Mouse (Mus musculus): Measurements from ENCODE around the gene Pdcd1. TPM values are rescaled to one million over a fixed set of nuclear protein-coding genes. Genes with fewer than 3 reads are reported as not detected.
"Not testable (repeated sequence)": the region's sequence is repeated elsewhere in the genome, so short reads cannot be mapped to it uniquely, and the experiment has no call there.

Gene Pdcd1
- 0.12 and 0.13 TPM in 2 replicates for polyA plus RNA-seq (2012; rRNA removed)

- DNase-seq (ENCODE audit: extremely low spot score in 1 of 2, low spot score in 1 of 2): no peak
Measured at GRCm38 (mm10) chr1:94052373-94052772, at the start of gene Pdcd1. Gene Pdcd1 (minus strand): TSS chr1:94052553.

GRCm38 (mm10) chr1:94091788-94092187 is 39.4 kb upstream of the Pdcd1 start:
- DNase-seq (ENCODE audit: extremely low spot score in 1 of 2, low spot score in 1 of 2): no peak

- DNase-seq (ENCODE audit: extremely low spot score in 1 of 2, low spot score in 1 of 2): no peak
Measured at GRCm38 (mm10) chr1:94086311-94086898, 34.1 kb upstream of the Pdcd1 start.

DNA sequence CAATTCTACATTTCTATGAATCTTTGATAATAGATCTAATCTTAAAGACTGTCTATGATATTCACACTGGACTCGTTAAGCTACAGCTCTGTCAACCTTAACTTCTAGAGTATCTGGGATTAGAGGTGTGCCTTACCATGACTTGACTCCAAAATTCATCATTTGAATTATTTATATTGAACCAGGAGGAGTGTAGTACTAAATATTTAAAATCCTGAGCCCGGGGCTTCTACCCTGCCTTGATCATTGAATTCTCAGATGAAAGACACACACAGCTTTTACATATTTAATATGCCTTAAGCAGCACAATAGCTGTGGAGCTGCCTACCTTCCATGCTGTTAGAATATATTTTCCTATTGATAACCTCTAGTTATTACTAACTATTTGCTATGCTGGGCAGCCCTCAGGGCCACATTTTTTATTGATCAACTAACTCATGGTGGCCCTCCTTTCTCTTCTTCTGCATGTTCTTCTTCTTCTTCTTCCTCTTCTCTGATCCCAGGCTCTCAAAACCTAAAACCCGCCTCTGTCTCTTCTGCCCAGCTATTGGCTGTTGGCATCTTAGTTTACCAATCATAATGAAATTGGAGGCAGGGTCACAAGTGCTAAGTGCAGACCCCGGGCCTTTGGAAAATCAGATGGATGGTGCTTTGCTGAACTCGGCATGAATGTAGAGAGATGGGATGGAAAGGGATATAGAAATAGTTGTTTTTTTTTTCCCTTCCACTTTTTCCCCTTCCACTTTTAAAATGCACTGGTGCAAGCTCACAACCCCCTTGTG is 33.2 kb upstream of the Pdcd1 start:
- DNase-seq (ENCODE audit: extremely low spot score in 1 of 2, low spot score in 1 of 2): no peak

DNA sequence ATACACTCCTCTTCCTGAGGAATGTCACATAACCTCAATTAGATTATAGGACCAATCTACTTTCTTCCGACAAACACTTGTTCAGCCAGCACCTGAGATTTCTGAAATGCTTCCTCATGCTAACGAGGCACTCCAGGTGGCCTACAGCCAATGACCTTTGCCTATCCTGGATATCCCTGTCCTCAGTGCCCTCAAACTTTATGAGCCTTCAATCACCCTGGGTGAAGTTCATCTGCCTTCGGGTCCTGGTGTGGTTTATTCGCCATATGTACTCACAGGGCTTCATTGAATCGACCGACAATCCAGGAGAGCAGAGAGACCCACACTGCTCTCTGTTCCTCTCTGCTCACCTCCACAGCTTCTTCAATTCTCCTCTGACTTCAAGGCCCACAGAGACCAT is 29.4 kb upstream of the Pdcd1 start:
- no peak for DNase-seq (ENCODE audit: extremely low spot score in 1 of 2, low spot score in 1 of 2)

DNA sequence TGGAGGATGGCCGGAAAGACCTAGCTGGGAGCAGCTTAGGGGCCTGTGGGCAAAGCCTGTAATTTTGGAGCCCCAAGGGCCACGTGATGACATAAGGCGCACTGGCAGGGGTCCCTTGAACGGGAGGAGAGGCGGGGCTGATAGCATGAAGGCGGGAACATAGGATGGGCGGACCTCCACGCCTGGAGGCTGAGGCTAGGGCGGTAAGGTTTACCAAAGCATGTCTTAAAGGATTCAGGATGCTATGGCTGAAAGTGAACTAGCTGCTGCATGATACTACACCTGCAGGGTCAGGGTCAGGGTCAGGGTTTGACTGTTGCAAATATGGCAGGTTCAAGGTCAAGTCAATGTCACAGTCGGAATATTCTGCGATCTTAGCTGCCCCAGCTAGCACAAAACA is 28.8 kb upstream of the Pdcd1 start:
- DNase-seq (ENCODE audit: extremely low spot score in 1 of 2, low spot score in 1 of 2): no peak

- DNase-seq (ENCODE audit: extremely low spot score in 1 of 2, low spot score in 1 of 2): no peak
Measured at GRCm38 (mm10) chr1:94080718-94081117, 28.4 kb upstream of the Pdcd1 start.

DNA sequence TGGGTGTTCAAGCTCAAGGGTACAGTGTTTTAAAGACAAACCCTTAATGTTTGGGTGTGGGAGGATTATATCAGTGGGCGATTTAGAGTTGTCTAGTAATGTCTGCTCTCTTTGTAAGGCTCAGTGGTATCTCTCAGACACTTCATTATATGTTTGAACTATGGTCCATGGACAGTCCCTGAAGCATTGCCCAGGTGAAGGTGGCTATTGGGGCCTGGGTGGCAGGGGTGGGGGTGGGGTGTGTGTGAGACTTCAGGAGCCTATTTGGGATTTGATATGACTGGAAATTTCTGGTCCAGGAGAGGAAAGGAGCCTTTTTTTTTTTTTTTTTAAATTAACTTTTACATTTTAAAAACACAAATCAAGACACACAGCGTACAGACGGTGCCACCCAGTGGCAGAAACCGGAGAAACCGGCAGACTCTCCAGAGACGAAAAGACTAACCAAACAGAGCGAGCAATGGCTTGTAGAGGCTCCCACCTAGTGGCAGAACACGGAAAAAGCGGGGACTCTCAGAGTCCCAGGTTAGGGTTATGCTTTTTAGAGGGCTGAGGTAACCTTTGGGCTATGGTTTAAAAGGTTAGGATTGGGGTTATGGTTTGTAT is 26.6 kb upstream of the Pdcd1 start:
- peak; percentile 75 to 97 for DNase-seq (ENCODE audit: extremely low spot score in 1 of 2, low spot score in 1 of 2)

DNA sequence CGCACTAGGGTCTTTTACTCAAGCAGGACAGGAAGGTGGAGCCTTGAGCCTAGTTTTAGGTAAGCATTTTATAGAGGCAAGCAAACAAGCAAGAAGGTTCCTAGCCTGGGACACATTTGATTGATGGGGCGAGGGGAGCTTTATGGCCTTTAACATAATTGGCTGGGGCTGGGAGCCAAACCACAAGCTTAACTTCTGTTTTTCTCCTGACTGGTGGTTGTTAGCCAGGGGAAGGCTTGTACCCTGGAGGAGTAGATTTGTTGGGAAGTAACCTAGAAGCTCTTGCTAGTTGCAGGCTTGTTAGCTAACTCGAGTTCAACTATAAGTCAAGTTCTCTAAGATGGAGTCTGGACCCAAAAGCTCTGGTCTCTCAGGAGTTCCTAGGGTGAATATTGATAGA is 26.0 kb upstream of the Pdcd1 start:
- no peak for DNase-seq (ENCODE audit: extremely low spot score in 1 of 2, low spot score in 1 of 2)

DNA sequence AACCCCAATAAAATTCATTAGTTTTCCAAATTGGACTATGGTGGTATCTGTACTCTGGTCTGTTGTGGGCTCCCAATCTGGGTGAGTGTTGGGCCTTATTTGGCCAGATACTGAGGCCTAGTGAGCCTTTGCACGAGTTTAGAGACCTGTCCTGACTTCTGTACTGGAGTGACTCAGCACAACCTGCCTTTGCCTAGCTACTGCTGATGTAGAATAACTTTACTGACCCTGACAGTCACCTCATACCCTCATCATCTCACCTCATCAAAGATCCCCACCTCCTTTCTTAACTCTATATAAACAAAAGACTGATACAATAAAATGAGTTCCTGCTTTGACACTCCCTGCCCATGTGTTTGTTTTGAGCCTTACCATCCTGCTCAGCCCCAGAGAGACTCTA is 24.3 kb upstream of the Pdcd1 start:
- DNase-seq (ENCODE audit: extremely low spot score in 1 of 2, low spot score in 1 of 2): no peak

DNA sequence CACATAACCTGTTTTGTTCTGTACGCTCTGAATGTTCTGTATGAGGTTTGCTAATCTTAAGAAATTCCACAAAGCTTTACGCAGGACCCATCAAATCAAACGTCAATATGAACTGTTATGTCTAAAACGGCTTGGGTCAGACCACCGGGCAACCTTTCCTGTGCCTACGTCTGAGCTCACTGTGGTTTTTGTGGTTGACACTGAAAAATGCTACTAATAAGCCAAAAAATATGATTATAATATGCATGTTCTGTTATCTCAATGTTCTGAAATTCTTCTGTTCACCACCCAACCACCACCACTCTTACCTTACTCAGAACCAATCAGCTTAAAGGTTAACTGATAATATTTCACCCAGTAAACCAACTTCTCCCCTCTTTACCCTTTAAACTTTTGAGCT is 22.4 kb upstream of the Pdcd1 start:
- no peak for DNase-seq (ENCODE audit: extremely low spot score in 1 of 2, low spot score in 1 of 2)

- not testable (repeated sequence) for DNase-seq (ENCODE audit: extremely low spot score in 1 of 2, low spot score in 1 of 2)
Measured at GRCm38 (mm10) chr1:94058281-94058680, 5.9 kb upstream of the Pdcd1 start.

- no peak for DNase-seq (ENCODE audit: extremely low spot score in 1 of 2, low spot score in 1 of 2)
Measured at GRCm38 (mm10) chr1:94057401-94057800, 5.0 kb upstream of the Pdcd1 start.

GRCm38 (mm10) chr1:94055966-94056365 is 3.6 kb upstream of the Pdcd1 start:
- no peak for DNase-seq (ENCODE audit: extremely low spot score in 1 of 2, low spot score in 1 of 2)

GRCm38 (mm10) chr1:94054481-94054880 is 2.1 kb upstream of the Pdcd1 start:
- DNase-seq (ENCODE audit: extremely low spot score in 1 of 2, low spot score in 1 of 2): no peak

DNA sequence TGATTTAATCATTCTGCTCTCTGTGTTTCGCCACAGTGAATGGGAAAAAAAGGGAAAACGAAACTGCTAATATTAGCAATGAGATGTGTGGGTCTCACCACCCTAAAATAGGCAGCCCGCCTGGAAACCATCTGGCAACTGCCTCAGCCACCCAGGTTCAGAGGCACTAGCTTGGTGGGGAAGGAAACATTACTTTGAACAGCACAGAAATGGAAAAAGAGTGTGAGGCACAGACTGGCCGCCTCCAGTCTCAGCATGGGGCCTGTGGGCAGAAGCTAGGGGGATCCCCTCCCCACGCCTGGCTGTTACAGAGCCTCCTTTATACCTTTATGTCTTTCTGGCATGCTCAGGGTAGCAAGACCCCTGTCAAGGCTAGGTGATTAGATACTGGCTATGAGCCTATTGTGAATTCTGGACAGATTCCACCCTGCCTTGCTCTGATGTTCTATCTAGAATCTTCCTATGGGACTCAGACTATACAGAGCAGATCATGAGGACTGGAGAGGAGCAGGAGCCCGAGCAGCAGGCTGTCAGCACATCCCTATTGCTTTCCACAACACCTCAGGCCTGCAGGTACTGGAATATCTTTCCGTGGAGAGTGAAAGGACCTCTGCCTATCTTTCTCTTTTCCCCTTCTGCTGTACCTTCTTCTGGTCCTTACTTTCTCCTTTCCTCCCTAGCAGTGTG is 1.3 kb upstream of the Pdcd1 start:
- peak; percentile 87 to 89 for DNase-seq (ENCODE audit: extremely low spot score in 1 of 2, low spot score in 1 of 2)

- DNase-seq (ENCODE audit: extremely low spot score in 1 of 2, low spot score in 1 of 2): no peak
Measured at GRCm38 (mm10) chr1:94051104-94051503, 1.2 kb downstream of the Pdcd1 start.

- no peak for DNase-seq (ENCODE audit: extremely low spot score in 1 of 2, low spot score in 1 of 2)
Measured at GRCm38 (mm10) chr1:94046544-94046943, 5.8 kb downstream of the Pdcd1 start.

DNA sequence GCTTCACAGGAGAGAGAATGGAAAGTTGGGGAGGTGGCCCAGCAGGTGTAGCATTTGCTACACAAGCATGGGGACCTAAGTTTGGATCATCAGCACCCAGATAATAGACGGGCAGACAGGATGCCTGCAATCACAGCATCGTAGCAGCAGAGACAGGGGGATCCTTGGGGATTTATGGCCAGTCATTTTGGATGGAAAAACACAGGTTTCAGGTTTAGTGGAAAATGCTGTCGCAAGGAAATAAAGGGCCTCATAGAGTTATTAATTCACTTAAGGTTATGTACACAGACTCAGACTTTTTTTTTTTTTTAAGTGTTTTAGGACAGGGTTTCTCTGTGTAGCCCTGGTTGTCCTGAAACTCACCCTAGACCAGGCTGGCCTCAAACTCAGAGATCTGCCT is 6.8 kb downstream of the Pdcd1 start:
- DNase-seq (ENCODE audit: extremely low spot score in 1 of 2, low spot score in 1 of 2): no peak

DNA sequence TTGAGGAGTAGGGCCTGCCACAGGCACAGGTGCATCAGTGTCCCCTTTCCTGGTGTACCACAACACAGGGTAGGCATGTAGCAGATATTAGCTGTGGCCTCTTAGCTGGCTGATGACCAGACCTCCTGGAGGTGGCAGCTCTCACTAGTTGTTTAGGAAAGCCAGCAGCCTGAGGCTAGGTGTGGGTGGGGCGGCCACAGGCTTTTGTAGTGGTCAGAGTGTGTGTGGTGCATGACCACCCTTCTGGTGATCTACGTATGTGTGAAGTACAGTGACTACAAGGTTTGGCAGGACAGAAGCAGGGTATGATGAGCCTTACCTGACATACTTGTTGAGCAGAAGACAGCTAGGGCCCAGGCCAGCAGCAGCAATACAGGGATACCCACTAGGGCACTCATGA is 12.0 kb downstream of the Pdcd1 start:
- DNase-seq (ENCODE audit: extremely low spot score in 1 of 2, low spot score in 1 of 2): no peak

DNA sequence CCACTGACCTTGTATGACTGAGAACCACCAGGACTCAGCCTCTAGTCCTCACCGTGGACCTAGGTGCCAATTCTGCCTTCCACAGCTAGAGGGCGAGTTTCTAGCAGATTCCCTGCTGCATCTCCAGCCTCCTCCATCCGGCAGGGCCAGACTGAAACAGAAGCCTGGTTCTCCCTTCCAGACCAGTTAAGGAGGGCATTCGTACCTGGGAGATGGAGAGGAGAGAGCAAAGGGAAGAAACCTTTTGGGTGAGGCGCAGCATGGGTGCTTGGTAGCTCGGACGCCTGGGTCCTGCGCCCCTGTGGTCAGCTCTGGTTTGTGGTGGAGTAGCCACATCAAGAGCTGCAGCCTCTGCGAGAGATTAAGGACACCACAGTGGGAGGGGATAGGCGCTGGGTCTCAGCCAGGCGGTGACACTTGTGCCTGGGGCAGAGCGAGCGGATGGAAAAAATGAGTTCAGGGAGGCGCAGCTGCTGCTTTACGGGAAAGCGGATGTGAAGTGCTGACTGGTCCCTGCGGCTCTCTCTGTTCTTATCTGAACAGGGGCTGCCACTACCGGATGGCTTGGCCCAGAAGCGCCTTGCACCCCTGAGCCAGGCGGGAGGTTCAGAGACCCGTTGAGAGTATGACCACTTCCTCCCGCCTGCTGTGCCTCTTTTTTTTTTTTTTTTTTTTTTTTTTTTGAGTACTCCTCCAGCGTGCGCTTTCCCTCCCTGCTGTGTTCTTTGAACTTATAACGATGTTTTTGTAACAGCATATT is 17.2 kb downstream of the Pdcd1 start:
- DNase-seq (ENCODE audit: extremely low spot score in 1 of 2, low spot score in 1 of 2): peak; percentile 69 to 92

Data from frontal cortex, adult 2 months (tissue).